Mouse (Mus musculus) heart, adult 11 months (tissue): ENCODE measurements around the gene Inmt.

Experiments used
- DNase-seq: peaks from one replicate; pipeline ENCODE4 v3.0.0; 2022

Inmt gene

DNA sequence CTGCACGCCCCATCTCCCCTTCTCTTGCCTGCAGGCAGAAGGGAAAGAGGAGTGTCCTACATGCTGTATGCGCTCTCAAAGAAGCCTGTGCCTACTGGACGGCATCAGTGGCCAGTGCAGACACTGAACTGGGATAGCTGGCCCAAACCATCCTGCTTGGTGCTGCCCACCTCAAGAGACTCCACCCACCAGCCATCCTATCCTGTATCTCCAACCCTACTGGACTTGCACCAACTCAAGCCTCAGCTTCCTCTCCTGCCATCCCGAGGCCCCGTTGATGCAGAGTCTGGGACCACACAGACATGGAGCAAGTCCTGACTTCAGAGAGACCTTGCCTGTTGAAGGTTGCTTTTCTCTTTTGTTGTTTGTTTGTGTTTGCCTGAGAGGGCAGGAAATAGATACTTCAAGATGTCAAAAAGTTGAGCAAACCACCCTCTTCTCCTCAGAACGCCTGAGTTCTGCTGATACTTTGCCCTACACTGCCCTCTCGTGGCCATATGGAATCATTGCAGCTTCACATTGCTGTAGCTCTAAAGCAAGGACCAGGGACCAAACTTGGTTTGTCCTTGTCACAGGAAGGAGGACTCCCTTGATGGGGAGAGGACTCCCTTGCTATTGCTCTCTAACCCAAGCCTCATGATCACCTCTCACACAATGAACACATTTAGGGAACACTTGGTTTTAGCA, 7.9 kb downstream of the Inmt start:
- DNase-seq = peak; percentile 95

DNA sequence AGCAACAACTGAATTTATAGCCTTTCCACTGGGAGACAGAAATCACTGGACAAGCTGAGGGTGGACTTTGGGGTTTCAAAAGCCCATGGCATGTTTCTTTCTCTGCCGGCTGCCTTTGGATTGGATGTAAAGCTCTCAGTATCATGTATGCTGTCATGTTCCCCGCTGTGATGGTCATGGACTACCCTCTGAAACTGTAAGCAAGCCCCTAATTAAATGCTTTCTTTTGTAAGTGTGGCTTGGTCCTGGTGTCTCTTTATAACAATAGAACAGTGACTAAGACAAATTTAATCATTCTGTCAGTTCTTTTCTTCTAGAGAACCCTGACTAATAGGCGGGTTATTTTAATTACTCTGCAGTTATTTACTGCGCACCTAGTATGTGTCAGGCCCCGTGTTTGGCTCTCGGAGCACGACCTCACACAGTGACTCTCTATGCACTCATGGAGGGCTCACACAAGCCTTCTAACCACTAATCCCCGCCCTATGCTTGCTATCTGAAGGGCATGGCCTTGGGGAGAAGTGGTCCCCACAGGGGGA, 11.7 kb downstream of the Inmt start:
- no peak for DNase-seq

- no peak for DNase-seq
Observed at GRCm38 (mm10) chr6:55161311-55161761, 13.5 kb downstream of the Inmt start.

GRCm38 (mm10) chr6:55159256-55159655, 15.6 kb downstream of the Inmt start:
- no peak for DNase-seq

DNA sequence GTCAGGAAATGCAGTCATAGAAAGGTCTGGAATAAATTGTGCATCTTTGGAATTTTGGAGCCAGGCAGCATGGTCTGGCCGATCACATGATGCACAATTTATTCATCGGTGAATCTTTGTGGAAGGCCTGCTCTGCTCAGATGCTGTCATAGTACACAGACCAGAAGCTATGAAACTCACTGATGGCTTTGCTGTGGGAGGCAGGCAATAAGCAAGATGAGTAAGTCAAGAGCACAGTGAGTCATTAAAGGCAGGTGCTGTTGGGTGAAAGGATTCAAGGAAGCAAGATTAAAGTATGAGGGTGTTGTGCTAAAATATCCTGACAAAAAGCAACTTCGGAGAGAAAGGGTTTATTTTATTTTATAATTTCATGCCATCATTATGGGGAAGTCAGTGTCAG, 22.6 kb downstream of the Inmt start:
- DNase-seq = no peak

DNA sequence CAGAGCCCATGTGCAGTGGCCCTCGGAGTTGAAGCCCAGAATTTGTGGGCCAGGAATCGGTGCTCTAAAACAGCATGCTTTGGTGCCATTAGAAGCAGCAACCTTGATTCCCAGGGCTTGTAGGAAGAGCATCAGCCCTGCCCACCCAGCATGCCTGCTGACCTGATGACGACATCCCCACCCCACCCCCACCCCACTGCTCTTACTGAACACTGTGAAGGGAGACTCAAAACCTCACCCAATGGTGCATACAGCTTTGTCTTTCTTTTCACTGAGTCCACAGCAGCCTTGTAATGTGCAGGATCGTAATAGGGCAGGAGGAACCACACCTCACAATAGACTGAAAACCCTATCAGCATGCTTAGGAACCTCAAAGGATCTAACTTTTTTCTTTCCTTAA, 28.7 kb downstream of the Inmt start:
- DNase-seq = no peak

DNA sequence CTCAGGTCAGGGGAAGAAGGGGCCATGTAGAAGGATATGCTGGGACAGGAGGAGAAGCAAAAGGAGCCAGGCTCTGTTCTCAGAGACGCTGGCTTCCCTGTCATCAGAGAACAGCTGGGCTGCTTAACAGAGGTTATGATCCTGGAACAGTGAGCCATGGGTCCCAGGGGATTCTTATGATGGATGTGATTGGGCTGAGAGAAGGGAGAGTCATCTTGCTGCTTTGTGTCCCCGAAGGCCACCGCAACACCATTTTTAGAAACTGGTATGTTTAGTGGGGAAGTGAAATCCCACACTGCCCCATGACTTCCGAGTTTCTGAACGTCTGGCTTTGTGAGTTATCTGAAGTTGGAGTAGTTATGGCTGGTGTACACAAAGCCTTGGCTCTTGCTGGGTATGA, 29.6 kb downstream of the Inmt start:
- peak; percentile 98 for DNase-seq

DNA sequence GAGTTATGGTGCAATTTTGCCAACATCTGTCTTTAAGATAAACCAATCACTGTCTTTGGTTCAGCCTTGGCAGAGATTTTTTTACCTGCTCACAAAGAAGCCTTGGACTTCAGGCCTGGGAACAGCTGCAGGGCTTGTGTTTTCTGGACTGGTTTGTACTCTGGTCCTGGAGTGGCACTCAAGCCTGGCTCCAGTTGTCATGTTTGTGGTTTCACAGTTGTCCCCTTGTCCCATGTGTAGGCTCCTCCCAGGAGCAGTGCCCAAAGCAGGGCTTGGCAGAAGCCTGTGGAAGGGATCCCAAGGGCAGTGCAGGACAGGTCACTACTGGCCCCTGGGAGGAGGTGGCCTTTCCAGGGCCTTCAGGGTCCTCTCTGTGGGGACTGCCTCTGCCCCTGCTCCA, 36.5 kb downstream of the Inmt start:
- DNase-seq = peak; percentile 96

DNA sequence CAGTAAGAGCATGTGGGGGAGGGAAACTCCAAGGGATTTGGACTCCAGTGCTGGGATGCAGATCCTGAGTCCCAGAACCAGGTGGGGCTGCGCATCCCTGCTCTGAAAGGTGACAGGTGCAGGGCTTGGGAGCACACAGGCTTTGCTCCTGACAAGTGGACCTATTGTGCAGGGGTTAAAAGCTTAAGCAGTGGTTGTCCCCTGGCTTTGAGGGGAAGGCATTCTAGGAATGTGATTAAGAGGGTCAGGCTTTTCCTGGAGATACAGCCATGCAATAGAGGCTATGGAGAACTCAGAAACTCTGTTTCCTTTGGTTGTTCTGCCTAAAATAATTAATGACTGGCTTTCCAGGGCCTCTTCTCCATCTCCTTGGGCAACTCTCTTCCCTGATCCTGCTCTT, 41.4 kb downstream of the Inmt start:
- DNase-seq = no peak

GRCm38 (mm10) chr6:55132794-55133193, 42.0 kb downstream of the Inmt start, which contains the start of gene Crhr2:
Crhr2 (minus strand) TSS chr6:55133016.
- peak; percentile 96 for DNase-seq

- no peak for DNase-seq
Observed at GRCm38 (mm10) chr6:55131301-55131700, 43.5 kb downstream of the Inmt start.

GRCm38 (mm10) chr6:55130631-55131030, 44.2 kb downstream of the Inmt start:
- DNase-seq = no peak

GRCm38 (mm10) chr6:55128391-55128790, 46.5 kb downstream of the Inmt start:
- no peak for DNase-seq

DNA sequence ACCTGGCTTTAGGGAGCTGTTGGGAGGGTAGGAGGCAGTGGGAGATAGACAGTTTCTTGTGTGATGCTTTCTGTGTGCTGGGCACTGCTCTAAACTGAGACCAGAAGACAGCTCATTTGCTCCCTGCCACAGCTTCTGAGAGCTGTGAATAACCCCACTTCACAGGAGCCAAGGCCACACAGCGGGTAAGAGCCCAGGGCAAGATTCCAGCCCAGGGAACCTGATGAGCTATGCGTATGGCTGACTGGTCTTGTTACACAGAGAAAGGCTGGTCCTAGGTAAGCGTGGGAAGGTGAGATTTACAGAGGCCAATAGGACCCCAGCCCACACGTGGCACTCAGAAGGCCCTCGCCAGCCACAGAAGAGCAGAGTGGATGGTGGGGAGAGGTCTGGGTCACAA, 48.3 kb downstream of the Inmt start:
- no peak for DNase-seq

- DNase-seq = peak; percentile 95
Observed at GRCm38 (mm10) chr6:55123056-55123455, 51.8 kb downstream of the Inmt start.
